Mouse (Mus musculus) kidney, postnatal 4 days (tissue): ENCODE results near the gene Mlph.

Experiments used
- DNase-seq, 2 experiments: peaks; one replicate each; pipeline ENCODE4 v3.0.0; 2021; ENCODE audit warnings: mixed read lengths in 2 of 2

Mlph gene

DNA sequence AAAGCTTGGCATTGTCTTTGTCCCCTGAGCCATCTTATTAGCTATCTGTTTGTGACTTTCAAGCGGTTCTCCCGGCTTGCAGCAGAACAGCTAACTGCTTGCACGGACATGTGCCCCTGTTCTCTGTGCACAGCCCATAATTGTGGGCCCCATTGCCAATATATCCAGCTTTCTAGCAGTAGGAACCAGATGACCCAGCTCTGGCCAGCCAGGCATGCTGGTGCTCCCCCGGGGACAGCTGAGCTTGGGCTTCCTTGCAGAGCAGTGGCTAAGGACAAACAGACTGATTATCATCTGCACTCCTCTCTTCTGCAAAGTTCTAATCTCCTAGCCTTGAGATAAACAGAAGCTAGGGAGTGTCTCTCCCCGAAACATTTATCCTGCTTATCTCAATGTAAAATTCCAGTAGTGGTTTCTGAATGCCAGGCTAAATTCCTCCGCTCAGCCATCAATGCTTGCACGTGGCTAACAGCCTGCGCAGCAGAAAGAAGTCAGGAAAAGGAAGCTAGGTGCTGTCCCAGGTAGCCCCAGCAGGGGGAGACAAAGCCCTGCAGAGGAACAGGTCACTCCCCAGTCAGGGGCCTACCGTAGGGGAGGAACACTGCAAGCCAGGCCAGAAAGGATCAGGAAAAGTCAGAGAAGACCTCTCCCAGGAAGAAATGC is 58.2 kb downstream of the Mlph start:
- DNase-seq: peak; percentile 97 to 99

DNA sequence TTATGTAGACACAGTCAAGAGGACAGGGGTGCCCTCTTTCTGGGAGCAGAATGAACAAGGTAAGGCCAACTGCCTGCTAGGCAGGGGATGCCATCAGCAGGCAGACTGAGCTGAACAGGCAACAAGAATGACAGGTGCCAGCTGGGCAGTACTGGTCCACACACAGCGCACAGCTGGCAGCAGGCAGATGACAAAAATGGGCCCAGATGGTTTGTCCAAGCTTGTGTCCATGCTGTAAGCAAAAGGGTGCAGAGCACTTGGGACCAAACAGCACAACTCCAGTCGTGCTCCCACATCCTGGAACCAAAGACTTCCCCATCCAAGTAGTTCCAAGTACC is 58.7 kb downstream of the Mlph start:
- no peak for DNase-seq

DNA sequence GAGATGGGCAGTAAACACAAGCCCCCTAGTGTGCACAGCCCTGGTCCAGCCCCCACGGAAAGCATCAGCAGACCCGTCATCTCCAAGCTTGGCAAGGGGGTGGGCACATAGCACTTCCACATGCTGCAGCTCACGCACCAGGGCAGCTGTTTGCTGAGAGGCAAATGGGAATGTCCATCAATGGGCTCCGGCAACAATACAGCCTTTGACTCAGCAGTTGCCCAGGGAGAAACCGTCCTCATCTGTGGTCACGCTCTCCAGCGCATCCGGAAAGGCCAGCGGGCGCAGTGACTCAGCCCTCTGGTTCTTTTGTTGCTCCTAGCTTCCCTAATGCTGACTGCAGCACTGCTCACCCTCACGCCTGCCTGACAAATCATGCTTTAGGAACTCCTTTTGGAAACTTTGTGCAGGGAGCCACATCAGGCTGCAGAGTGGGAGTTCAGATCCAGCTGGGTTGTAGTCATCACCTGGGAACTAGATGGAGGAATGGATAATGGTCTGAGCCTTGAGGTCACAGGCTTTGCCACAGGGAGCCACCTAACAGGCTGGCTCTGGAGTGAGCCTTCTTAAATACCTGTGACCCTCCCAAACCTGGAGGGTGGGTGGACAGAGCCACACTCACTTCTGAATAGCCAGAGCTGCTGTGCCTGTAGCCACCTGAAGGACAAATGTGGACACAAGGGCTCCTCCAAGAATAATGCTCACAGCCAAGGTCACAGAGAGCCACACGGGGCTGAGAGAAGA is 60.2 kb downstream of the Mlph start:
- peak; percentile 46 to 64 for DNase-seq

DNA sequence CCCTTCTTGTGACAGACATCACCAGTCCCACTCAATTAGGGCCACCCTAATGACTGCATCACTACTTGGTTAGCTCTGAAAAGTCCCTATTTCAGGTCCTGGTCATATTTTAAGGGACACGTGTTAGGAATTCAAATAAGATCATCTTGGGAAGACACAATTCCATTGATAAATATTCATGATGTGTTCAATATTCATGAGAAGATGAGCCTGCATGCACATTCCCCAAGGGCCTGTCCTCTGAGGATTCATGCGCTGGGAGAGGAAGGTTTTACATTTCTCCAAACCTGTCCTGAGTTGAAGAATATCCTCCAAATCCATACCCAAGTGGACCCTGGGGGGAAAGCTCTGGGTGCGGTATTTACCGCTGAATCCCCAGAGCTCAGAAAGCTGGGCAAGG is 61.1 kb downstream of the Mlph start:
- no peak for DNase-seq

DNA sequence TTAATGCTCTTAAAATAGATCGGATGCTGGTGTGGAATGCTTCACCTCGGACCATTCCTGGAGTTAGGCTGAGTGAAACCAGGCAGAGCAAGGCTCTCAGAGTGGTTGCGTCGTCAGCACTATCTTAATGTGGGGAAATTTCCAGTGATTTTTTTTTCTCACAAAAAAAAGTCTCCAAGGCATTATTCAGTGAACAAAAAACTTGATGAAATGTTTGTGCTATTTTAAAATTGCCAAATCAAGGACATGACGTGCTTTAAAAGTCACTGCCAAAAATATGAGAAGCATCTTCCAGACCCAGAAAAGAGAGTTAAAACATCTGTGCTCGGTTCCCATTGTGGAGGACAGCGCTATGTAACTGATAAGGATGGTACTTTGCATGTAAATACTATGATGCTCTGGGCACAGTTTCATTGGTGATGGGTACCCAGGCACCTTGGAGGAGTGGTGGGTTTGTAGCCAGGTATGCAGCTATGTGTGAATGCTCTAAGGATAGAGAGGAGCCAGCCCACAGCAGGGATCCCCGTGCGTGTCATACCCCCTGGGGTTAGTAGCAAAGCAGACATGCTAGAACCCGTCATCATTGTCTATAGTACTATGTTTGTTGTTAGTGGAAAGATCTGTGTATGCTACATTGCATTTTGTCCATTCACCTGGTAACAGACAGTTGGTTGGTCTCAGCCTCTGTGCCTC is 65.9 kb downstream of the Mlph start:
- no peak for DNase-seq

GRCm38 (mm10) chr1:90981346-90981745 is 66.5 kb downstream of the Mlph start:
- no peak for DNase-seq

DNA sequence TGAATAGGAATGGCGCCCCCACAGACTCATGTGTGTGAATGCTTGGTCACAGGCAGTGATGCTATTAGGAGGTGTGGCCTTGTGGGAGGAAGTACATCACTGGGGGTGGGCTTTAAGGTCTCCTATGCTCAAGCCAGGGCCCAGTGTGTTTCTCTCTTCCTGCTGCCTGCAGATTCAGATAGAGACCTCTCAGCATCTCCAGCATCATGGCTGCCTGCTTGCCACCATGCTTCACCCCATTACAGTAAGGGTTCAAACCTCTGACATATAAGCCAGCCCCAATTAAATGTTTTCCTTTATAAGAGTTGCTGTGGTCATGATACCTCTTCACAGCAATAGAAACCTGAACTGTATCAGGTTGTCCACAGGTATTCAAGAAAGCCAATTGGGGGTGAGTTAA is 81.0 kb downstream of the Mlph start:
- no peak for DNase-seq

- no peak for DNase-seq
Measured at GRCm38 (mm10) chr1:90997136-90997535, 82.3 kb downstream of the Mlph start.

DNA sequence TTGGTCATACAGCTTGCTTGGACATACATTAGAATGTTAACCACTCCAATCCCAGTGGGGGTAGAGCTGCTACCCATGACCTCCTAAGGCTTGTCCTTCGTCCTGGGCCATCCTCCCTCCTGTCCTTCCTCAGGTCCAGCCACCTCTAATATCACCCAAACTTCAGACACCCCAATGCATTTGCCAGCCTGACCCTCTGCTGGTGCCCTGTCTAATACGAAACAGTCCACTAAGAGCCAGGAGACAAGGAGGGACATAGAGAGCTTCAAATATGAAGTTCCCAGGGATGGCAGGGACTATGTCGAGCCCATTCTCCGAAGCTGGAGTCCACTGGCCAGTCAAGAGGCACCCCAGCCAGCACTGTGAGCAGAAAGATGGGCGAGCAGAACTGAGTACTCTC is 82.8 kb downstream of the Mlph start:
- no peak for DNase-seq

DNA sequence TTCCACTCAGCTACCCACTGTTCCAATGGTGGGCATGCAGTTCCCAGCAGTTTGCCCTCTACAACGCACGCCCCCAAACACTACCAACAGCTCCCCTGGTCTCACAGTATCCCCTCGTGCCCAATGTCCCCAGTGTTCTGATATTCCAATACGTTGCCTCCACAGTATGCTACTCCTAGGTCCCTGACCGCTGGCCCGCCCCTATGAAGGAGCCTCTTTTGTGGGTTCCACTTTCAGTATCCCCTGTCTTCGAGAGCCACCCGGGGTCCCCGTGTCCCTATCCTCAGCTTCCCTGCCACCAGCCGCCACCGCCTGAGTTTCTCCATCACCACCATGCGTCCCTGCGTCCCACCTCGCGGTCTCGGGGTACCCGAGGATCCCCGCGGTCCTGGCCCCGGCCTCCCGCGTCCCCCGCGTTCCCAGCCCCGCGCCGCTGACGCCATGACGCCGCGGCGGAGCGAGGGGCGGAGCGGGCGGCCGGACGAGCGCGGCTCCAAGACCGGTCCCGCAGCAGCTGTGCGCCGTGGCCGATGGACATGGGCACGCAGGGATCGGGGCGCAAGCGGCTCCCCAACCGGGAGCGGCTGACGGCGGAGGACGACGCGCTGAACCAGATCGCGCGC is 83.5 kb downstream of the Mlph start, which contains the start of gene Lrrfip1:
Gene Lrrfip1 (plus strand): TSS at position 470 of the 623 bp plus-strand sequence.
- DNase-seq: peak; percentile 70 to 82

DNA sequence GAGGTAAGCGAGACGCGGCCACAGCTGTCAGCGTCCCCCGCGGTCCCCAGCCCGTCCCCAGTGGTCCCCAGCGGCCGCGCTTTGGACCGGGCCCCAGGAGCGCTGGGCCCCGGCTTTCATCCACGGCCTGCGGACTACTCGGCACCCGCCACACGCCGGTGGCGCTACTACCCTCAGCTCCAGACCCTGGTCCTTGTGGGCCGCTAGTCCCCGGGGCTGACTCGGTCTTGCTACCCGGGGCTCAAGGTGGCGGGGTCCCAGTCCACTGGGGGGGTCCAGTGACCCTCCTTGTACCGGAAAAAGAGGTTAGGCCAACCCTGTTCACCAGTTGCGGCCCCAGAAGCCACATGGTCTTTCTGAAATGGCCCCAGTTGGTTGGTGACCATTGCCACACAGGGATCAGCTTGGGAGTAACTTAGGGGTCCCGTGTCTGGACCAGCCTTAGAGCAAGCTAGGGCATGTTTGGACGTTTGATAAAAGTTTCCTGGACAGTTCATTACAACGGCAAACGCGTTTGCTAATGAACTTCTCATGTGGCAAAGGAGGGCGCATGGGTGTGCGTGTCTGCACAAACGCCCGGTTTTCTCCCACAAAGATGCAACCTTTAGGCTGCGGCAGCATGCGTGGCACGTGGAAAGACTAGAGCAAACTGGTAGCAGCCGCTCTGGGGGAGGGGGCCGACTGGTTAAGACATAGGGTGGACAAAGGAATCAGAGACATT is 84.2 kb downstream of the Mlph start:
- DNase-seq: no peak

- no peak for DNase-seq
Measured at GRCm38 (mm10) chr1:90999911-91000601, 85.2 kb downstream of the Mlph start.
